Mouse (Mus musculus) v-Abl transformed pro-B cells (cell line): ENCODE results near the gene Gm10337.

Source experiments
- in situ Hi-C, 2 experiments: fragments of 400-800 bp; cut with MboI; formaldehyde crosslinking; loops; one replicate each; pipeline ENCODE4 v1.15.1; 2025; ENCODE audit not compliant: unreplicated experiment in 2 of 2

Gm10337 gene

GRCm38 (mm10) chr15:102515261-102515660 is 11.7 kb downstream of the Gm10337 start:
- in situ Hi-C loops = loop anchor here in 1 of 2 experiments (10.0 kb wide), 1 partner anchor 50 kb away; no protein-coding TSS in a partner anchor

DNA sequence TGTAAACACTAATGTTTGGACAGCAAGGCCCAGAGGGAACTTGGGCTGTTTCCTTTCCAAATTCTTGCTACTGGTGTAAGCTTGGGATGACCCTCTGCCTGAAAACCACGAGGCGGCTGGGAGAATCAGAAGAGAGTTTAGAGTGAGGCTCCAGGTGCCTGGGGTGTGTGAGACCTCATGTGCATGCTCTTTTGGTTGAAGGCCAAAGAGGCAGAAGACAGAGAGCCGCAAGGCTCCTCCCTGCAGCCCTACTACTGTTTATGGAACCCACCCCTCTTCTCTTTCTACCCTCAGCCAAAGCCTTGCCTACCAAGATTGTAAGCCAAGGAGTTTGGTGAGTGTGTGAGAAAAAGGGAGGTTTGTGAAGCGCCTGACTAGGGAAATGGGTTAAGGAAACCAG is 12.3 kb downstream of the Gm10337 start:
- in situ Hi-C loops = loop anchor here in 1 of 2 experiments (10.0 kb wide), 1 partner anchor 51 kb away; no protein-coding TSS in a partner anchor

- in situ Hi-C loops = loop anchor here in 1 of 2 experiments (10.0 kb wide), 1 partner anchor 51 kb away; no protein-coding TSS in a partner anchor
Measured at GRCm38 (mm10) chr15:102516293-102516692, 12.8 kb downstream of the Gm10337 start.

- in situ Hi-C loops = loop anchor here in 1 of 2 experiments (10.0 kb wide), 1 partner anchor 52 kb away; no protein-coding TSS in a partner anchor
Measured at GRCm38 (mm10) chr15:102516728-102517404, 13.3 kb downstream of the Gm10337 start, which contains the start of gene Map3k12. Map3k12 (minus strand) TSS chr15:102517064.

DNA sequence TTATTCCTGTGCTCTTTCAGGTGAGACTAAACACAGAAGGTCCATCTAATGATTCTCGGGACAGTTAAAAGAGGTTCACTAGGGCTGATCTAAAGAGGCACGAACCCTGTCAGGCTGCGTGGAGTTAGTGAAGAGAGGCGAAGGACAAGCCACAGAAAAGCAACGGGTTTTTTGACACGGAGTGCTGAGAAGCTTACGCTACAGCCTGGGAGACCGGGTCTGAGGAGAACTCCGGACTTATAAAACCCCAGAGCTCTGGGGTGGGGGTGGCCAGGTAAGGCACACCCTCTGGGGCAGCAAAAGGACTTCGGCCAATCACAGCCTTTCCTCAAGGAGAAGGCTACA is 14.1 kb downstream of the Gm10337 start:
- in situ Hi-C loops = loop anchor here in 1 of 2 experiments (10.0 kb wide), 1 partner anchor 53 kb away; no protein-coding TSS in a partner anchor

DNA sequence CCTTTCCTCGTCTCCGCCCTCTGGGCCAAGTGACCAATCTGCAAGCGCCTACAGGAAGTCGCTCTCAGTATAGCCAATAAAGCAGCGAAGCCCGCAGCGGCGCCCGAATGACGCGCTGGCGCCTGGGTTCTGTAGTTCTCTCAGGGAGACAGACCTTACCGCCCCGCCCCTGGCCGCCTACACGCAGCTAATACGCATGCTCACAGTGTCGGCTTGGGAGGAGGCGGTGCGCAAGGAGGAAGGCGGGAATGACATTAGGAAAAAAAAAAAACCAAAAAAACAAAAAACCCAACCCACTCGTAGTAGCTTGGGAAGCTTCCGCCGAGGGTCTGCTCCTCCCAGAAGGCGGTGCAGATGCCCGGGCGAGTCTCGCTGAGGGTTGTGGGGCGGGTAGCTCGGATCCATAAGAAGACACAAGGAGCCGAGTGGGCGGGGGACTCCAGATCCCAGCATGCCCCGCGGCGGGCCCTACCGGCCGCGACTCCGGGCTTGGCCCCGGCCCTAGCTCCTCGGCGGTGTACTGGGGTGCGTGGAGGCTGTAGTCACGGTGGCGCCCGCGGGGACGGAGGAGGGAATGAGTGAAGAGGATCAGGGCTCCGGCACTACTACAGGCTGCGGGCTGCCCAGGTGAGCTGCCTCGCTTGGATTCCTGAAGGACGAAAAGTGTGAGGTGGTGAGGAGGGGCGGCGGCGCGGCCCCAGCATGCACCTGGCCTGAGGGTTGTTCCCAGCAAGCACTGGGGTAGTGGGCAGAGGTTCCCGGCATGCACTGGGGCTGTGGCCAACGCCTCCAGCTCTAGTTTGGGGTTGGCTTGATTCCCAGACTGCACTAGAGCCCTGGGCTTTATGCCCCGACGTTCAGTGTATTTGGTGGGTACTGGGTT is 14.7 kb downstream of the Gm10337 start, which contains the start of gene Tarbp2:
Gene Tarbp2, plus strand, starts transcription at position 217 of the 883 bp plus-strand sequence.
- in situ Hi-C loops = loop anchor here in 1 of 2 experiments (10.0 kb wide), 1 partner anchor 53 kb away; no protein-coding TSS in a partner anchor

GRCm38 (mm10) chr15:102518859-102519201 is 15.3 kb downstream of the Gm10337 start:
- in situ Hi-C loops = loop anchor here in 1 of 2 experiments (10.0 kb wide), 1 partner anchor 54 kb away; no protein-coding TSS in a partner anchor

- in situ Hi-C loops = loop anchor here (5.0 to 10.0 kb wide), 4 partner anchors 55 to 155 kb away; partner anchors contain the start of gene Atp5g2 (in 1 of the 2)
Measured at GRCm38 (mm10) chr15:102519211-102520141, 16.0 kb downstream of the Gm10337 start.

GRCm38 (mm10) chr15:102520416-102520815 is 16.9 kb downstream of the Gm10337 start:
- in situ Hi-C loops = loop anchor here (5.0 to 10.0 kb wide), 3 partner anchors 58 to 154 kb away; partner anchors contain the start of gene Atp5g2 (in 1 of the 2)

DNA sequence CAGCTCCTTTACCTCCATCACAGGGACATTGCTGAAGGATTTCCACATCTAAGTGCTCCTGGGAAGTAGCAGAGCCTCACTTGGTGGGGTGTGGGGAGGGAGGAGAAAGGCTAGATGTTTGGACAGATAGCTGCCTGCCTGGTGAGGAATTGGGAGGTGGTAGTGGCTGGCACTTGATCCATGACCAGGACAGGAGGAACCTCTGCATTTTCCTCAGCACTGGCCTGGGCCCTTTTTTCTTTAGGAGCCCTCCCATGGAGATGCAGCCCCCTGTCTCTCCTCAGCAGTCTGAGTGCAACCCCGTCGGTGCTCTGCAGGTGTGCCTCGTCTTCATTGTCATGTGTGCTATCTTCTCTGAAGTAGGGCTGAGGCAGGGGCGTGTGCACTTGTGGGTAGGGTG is 18.0 kb downstream of the Gm10337 start:
- in situ Hi-C loops = loop anchor here (5.0 to 10.0 kb wide), 3 partner anchors 59 to 153 kb away; partner anchors contain the start of gene Atp5g2 (in 1 of the 2)

GRCm38 (mm10) chr15:102524892-102525485 is 21.5 kb downstream of the Gm10337 start, which contains the start of gene Npff:
Npff (minus strand) TSS chr15:102524942.
- in situ Hi-C loops = loop anchor here (5.0 to 25.0 kb wide), 5 partner anchors 63 to 937 kb away; partner anchors contain the start of genes Atp5g2 (in 1 of the 2) and Nckap1l (in 1 of the 2)

DNA sequence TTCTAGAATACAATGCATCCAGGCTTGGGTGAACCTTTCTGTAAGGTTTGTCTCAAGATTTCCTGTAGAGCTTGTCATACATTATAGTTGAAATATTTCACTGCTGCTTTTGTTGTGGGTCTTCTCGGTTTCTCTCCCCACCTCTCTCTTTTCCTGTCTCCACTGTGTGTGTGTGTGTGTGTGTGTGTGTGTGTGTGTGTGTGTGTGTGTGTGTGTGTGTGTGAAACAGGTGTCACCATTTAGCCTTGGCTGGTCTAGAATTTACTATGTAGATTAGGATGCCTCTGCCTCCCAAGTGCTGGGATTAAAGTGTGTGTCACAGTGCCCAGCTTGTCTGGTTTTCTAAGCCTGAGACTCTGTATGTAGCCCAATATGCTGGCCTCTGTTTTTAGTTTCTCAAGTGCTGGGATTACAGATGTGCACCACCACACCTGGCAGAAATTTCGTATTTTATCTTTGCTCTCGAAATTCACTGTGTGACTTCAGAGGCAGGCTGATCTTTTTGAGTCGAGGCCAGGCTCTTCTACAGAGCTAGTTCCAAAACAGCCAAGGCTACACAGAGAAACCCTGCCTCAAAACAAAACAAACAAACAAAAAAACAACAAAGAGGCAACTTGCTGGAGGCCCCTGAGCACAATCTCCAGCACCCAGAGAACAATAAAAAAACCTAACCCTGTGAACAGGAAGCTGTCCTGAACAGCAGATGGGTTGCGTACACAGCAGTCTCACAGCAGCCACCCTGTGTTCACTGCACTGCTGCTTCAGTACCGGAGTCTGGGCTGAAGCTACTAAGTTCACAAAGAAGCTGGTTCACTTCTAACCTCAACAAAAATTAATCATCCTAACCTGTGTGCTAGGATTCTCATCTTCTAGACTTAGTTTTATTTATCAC is 22.8 kb downstream of the Gm10337 start:
- in situ Hi-C loops = loop anchor here (5.0 to 25.0 kb wide), 4 partner anchors 96 to 936 kb away; partner anchors contain the start of genes Atp5g2 (in 1 of the 2) and Nckap1l (in 1 of the 2)

DNA sequence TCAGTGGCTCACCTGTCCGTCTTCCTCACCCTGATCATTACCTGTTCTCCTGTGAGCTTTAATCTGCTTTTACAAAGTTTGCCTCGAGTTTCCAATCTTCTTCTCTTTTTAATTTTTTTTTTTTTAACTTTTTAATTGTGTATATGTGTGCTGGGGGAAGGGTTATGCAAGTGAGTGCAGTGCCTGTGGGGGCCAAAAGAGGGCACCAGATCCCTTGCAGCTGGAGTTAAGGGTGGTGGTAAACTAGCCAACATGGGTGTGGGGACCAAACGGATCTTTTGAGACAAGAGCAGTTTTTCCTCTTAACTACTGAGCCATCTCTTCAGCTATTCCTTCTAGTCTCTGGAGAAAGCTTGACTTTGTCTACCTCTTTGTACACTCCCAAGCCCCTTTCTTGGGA is 24.4 kb downstream of the Gm10337 start:
- in situ Hi-C loops = loop anchor here (5.0 to 25.0 kb wide), 4 partner anchors 94 to 934 kb away; partner anchors contain the start of genes Atp5g2 (in 1 of the 2) and Nckap1l (in 1 of the 2)

DNA sequence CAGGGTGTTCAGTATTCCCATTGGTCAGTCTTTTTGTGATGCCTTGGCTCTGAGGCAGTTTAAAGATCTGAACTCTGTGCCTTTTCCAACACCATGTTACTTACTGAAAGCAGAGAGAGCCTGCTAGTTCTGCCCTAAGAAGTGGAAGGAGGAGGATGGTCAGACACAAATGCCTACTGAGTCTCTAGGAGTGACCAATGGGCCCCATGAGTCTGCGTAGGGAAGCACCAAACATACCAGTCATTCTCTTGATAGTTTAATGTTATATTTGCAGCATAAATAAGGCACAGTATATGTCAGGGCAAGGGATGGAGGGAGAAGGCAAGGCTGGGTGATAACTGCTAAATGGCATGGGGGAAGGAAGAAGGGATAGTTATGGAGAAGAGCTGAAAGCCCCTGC is 24.9 kb downstream of the Gm10337 start:
- in situ Hi-C loops = loop anchor here (5.0 to 25.0 kb wide), 4 partner anchors 94 to 934 kb away; partner anchors contain the start of genes Atp5g2 (in 1 of the 2) and Nckap1l (in 1 of the 2)

- in situ Hi-C loops = loop anchor here in 1 of 2 experiments (25.0 kb wide), 1 partner anchor 932 kb away; the partner anchor contains the start of gene Nckap1l
Measured at GRCm38 (mm10) chr15:102530566-102530965, 27.0 kb downstream of the Gm10337 start.

DNA sequence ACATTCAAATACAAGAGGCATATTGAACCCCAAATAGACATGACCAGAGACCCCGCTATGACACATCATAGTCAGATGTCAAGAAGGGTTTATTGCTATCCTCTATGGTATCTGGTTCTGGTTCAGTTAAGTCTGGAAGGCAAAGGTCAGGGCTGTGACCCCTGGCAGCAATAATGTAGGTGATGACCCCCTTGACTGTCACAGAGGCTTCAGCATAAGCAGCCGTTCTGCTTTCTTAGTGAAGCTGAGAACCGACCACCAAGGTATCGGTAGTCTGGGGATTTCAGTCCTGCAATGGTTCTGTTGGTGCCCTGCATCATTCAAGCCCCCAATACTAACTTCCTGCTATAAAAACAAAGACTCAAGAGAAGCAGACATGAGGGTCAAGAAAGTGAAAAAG is 28.1 kb downstream of the Gm10337 start:
- in situ Hi-C loops = loop anchor here in 1 of 2 experiments (25.0 kb wide), 1 partner anchor 931 kb away; the partner anchor contains the start of gene Nckap1l
